Mouse (Mus musculus): ENCODE measurements at regions not wholly inside any gene's neighbourhood (a gene's known extent, or its start where the extent isn't known, plus 50 kb on each side); places are given as distances from the start of the nearest gene placed in this dataset.

GRCm38 (mm10) chr8:113957821-113958220, 109.3 kb upstream of the Adamts18 start:
- Histone ChIP-seq H3K9me3 (replicated peaks; ENCODE audit: insufficient read depth, low read length) (no peaks in the 10 kb centered on the region), H3K27me3 (ENCODE audit: control insufficient read depth in 1 of 2, insufficient read depth in 2 of 2, low read length in 2 of 2) (no peaks in the 10 kb centered on the region)
- DNase-seq (ENCODE audit: low read depth, low spot score), result no peak

GRCm38 (mm10) chr8:113975810-113976209, 127.3 kb upstream of the Adamts18 start:
- TF ChIP-seq MAX (IDR thresholded peaks at IDR 0.05; ENCODE audit: low read length), result no peak
- TF ChIP-seq ZMIZ1 (IDR thresholded peaks at IDR 0.05; ENCODE audit: low read depth, low read length), result no peak
- no peak for TF ChIP-seq RCOR1 (IDR thresholded peaks at IDR 0.05; ENCODE audit: low read depth, low read length)
- no peak for TF ChIP-seq POLR2AphosphoS2 (IDR thresholded peaks at IDR 0.05; ENCODE audit: low read length)
- no peak for TF ChIP-seq MYB (IDR thresholded peaks at IDR 0.05; ENCODE audit: low read depth, low read length)
- TF ChIP-seq ZC3H11A (IDR thresholded peaks at IDR 0.05; ENCODE audit: low read depth, low read length), result no peak
- TF ChIP-seq E2F4 (IDR thresholded peaks at IDR 0.05; ENCODE audit: borderline replicate concordance, low read depth, low read length), result no peak
- no peak for TF ChIP-seq POLR2AphosphoS5 (IDR thresholded peaks at IDR 0.05; ENCODE audit: borderline replicate concordance, low read depth, low read length)
- TF ChIP-seq NRF1 (IDR thresholded peaks at IDR 0.05; ENCODE audit: insufficient read depth, low read depth, low read length, poor library complexity, severe bottlenecking), result no peak
- TF ChIP-seq ELF1 (IDR thresholded peaks at IDR 0.05; ENCODE audit: low read depth, low read length), result no peak
- Histone ChIP-seq H3K27me3 (ENCODE audit: control insufficient read depth in 1 of 2, insufficient read depth in 2 of 2, low read length in 2 of 2) (no peaks in the 10 kb centered on the region; a peak in 1 of 4 replicates), H3K27ac (ENCODE audit: control insufficient read depth, low read depth, low read length) (no peak overlapping the region), H3K9me3 (replicated peaks; ENCODE audit: insufficient read depth, low read length) (no peaks in the 10 kb centered on the region), H3K79me2 (ENCODE audit: control insufficient read depth, insufficient read depth, low read length, poor library complexity) (no peaks in the 10 kb centered on the region), H3K36me3 (ENCODE audit: control insufficient read depth in 1 of 2, insufficient read depth in 2 of 2, low read length in 2 of 2) (no peaks in the 10 kb centered on the region), H3K4me1 (ENCODE audit: control insufficient read depth in 1 of 2, insufficient read depth in 2 of 2, low read length in 2 of 2) (no peaks in the 10 kb centered on the region), H3K4me3 (ENCODE audit: control insufficient read depth in 1 of 2, insufficient read depth in 1 of 2, low read depth in 2 of 2, low read length in 2 of 2) (no peak overlapping the region), H3K9ac (ENCODE audit: control insufficient read depth, low read depth, low read length, poor library complexity, severe bottlenecking) (no peak overlapping the region)
- no peak for DNase-seq (ENCODE audit: low read depth, low spot score)

More at GRCm38 (mm10) chr8:113957821-113958220, 109.3 kb upstream of the Adamts18 start:
- Histone ChIP-seq H3K27ac (ENCODE audit: control insufficient read depth, low read depth, low read length) (no peak overlapping the region), H3K36me3 (ENCODE audit: control insufficient read depth in 1 of 2, insufficient read depth in 2 of 2, low read length in 2 of 2) (no peaks in the 10 kb centered on the region), H3K9ac (ENCODE audit: control insufficient read depth, low read depth, low read length, poor library complexity, severe bottlenecking) (no peak overlapping the region), H3K4me3 (ENCODE audit: control insufficient read depth in 1 of 2, insufficient read depth in 1 of 2, low read depth in 2 of 2, low read length in 2 of 2) (no peak overlapping the region), H3K4me1 (ENCODE audit: control insufficient read depth in 1 of 2, insufficient read depth in 2 of 2, low read length in 2 of 2) (no peaks in the 10 kb centered on the region), H3K79me2 (ENCODE audit: control insufficient read depth, insufficient read depth, low read length, poor library complexity) (no peaks in the 10 kb centered on the region)
- TF ChIP-seq ZNF384 (IDR thresholded peaks at IDR 0.05; ENCODE audit: low read depth, low read length) (no peak), BHLHE40 (IDR thresholded peaks at IDR 0.05; ENCODE audit: borderline replicate concordance, low read depth, low read length) (no peak), RCOR1 (IDR thresholded peaks at IDR 0.05; ENCODE audit: low read depth, low read length) (no peak), MXI1 (IDR thresholded peaks at IDR 0.05; ENCODE audit: low read depth, low read length) (no peak), POLR2AphosphoS5 (IDR thresholded peaks at IDR 0.05; ENCODE audit: borderline replicate concordance, low read depth, low read length) (no peak), CTCF (IDR thresholded peaks at IDR 0.05 in 2 of 3, conservative IDR thresholded peaks at IDR 0.05 in 1 of 3; ENCODE audit: control insufficient read depth in 1 of 3, insufficient read depth in 1 of 3, low read depth in 2 of 3, low read length in 3 of 3, poor library complexity in 1 of 3, severe bottlenecking in 1 of 3) (no peak), ZC3H11A (IDR thresholded peaks at IDR 0.05; ENCODE audit: low read depth, low read length) (no peak)

- H3K27me3 ChIP-seq (ENCODE audit: control insufficient read depth in 1 of 2, insufficient read depth in 2 of 2, low read length in 2 of 2), result no peaks in the 10 kb centered on the region; a peak in 1 of 4 replicates
- DNase-seq (ENCODE audit: low read depth, low spot score), result no peak
- H3K9me3 ChIP-seq (replicated peaks; ENCODE audit: insufficient read depth, low read length), result no peaks in the 10 kb centered on the region
- H3K79me2 ChIP-seq (ENCODE audit: control insufficient read depth, insufficient read depth, low read length, poor library complexity), result no peaks in the 10 kb centered on the region
- no peaks in the 10 kb centered on the region for H3K36me3 ChIP-seq (ENCODE audit: control insufficient read depth in 1 of 2, insufficient read depth in 2 of 2, low read length in 2 of 2)
- H3K9ac ChIP-seq (ENCODE audit: control insufficient read depth, low read depth, low read length, poor library complexity, severe bottlenecking), result no peak overlapping the region
- no peak overlapping the region for H3K27ac ChIP-seq (ENCODE audit: control insufficient read depth, low read depth, low read length)
- H3K4me3 ChIP-seq (ENCODE audit: control insufficient read depth in 1 of 2, insufficient read depth in 1 of 2, low read depth in 2 of 2, low read length in 2 of 2), result no peak overlapping the region
- H3K4me1 ChIP-seq (ENCODE audit: control insufficient read depth in 1 of 2, insufficient read depth in 2 of 2, low read length in 2 of 2), result no peaks in the 10 kb centered on the region
- TF ChIP-seq POLR2AphosphoS2 (IDR thresholded peaks at IDR 0.05; ENCODE audit: low read length) (no peak), RAD21 (IDR thresholded peaks at IDR 0.05; ENCODE audit: low read depth, low read length) (no peak), CTCF (IDR thresholded peaks at IDR 0.05 in 2 of 3, conservative IDR thresholded peaks at IDR 0.05 in 1 of 3; ENCODE audit: control insufficient read depth in 1 of 3, insufficient read depth in 1 of 3, low read depth in 2 of 3, low read length in 3 of 3, poor library complexity in 1 of 3, severe bottlenecking in 1 of 3) (no peak), ZNF384 (IDR thresholded peaks at IDR 0.05; ENCODE audit: low read depth, low read length) (no peak), MAFK (IDR thresholded peaks at IDR 0.05; ENCODE audit: borderline replicate concordance, low read depth, low read length) (no peak), MYC (IDR thresholded peaks at IDR 0.05; ENCODE audit: low read depth, low read length) (no peak), ZKSCAN1 (IDR thresholded peaks at IDR 0.05; ENCODE audit: low read depth, low read length) (no peak), USF1 (IDR thresholded peaks at IDR 0.05; ENCODE audit: low read depth, low read length) (no peak), TBP (IDR thresholded peaks at IDR 0.05; ENCODE audit: low read depth, low read length) (no peak), POLR2AphosphoS5 (IDR thresholded peaks at IDR 0.05; ENCODE audit: borderline replicate concordance, low read depth, low read length) (no peak), CHD1 (IDR thresholded peaks at IDR 0.05; ENCODE audit: low read depth, low read length) (no peak), NELFE (IDR thresholded peaks at IDR 0.05; ENCODE audit: low read depth, low read length) (no peak), POLR2A (IDR thresholded peaks at IDR 0.05; ENCODE audit: control insufficient read depth in 1 of 2, insufficient read depth in 1 of 2, low read depth in 1 of 2, low read length in 2 of 2, poor library complexity in 1 of 2) (no peak), RCOR1 (IDR thresholded peaks at IDR 0.05; ENCODE audit: low read depth, low read length) (no peak), HCFC1 (IDR thresholded peaks at IDR 0.05; ENCODE audit: low read depth, low read length) (no peak), UBTF (IDR thresholded peaks at IDR 0.05; ENCODE audit: borderline replicate concordance, insufficient read depth, low read depth, low read length) (no peak)
Measured at GRCm38 (mm10) chr8:113976626-113977025, 128.1 kb upstream of the Adamts18 start.

Measured in MEL (cell line).